Mouse (Mus musculus) MEL (cell line): ENCODE measurements around the gene Maml3. TPM values are rescaled to one million over a fixed set of nuclear protein-coding genes. Genes with fewer than 3 reads are reported as not detected.

Experiments used
- DNase-seq: peaks from one replicate; pipeline ENCODE4 v3.0.0; 2011; ENCODE audit warnings: low read depth, low spot score
- H3K27ac ChIP-seq: 2 replicates; pipeline ENCODE4 v1.5.1; 2012; ENCODE audit warnings: low read depth, mild to moderate bottlenecking, control low read depth, low read length, moderate library complexity; ENCODE audit not compliant: control insufficient read depth
- H3K27me3 ChIP-seq, 2 experiments: fragments of 150-350 bp in 1 of 2; sonication (generic) in 1 of 2; 2 replicates each; pipeline ENCODE4 v1.6.1; 2012; ENCODE audit warnings: low read length in 2 of 2, mild to moderate bottlenecking in 2 of 2, improper control_type of control experiment in 1 of 2, moderate library complexity in 1 of 2; ENCODE audit not compliant: insufficient read depth in 2 of 2, control insufficient read depth in 1 of 2
- H3K36me3 ChIP-seq, 2 experiments: 2 replicates each; pipeline ENCODE4 v1.6.1; 2012 to 2014; ENCODE audit warnings: low read length in 2 of 2, improper control_type of control experiment in 1 of 2, inconsistent platforms in 1 of 2, mild to moderate bottlenecking in 1 of 2; ENCODE audit not compliant: insufficient read depth in 2 of 2, control insufficient read depth in 1 of 2
- H3K4me1 ChIP-seq, 2 experiments: fragments of 150-350 bp in 1 of 2; sonication (generic) in 1 of 2; 2 replicates each; pipeline ENCODE4 v1.6.1; 2012; ENCODE audit warnings: low read length in 2 of 2, improper control_type of control experiment in 1 of 2, mild to moderate bottlenecking in 1 of 2; ENCODE audit not compliant: insufficient read depth in 2 of 2, control insufficient read depth in 1 of 2
- H3K4me3 ChIP-seq, 2 experiments: fragments of 150-350 bp in 1 of 2; sonication (generic) in 1 of 2; 2 replicates each; pipeline ENCODE4 v1.5.1; 2012; ENCODE audit warnings: low read depth in 2 of 2, low read length in 2 of 2, mild to moderate bottlenecking in 2 of 2, moderate library complexity in 2 of 2, control low read depth in 1 of 2, improper control_type of control experiment in 1 of 2; ENCODE audit not compliant: control insufficient read depth in 1 of 2, insufficient read depth in 1 of 2
- H3K79me2 ChIP-seq: 2 replicates; pipeline ENCODE4 v1.6.1; 2012; ENCODE audit warnings: mild to moderate bottlenecking, low read length, moderate library complexity; ENCODE audit not compliant: control insufficient read depth, poor library complexity, insufficient read depth
- H3K9ac ChIP-seq: 2 replicates; pipeline ENCODE4 v1.6.1; 2012; ENCODE audit warnings: low read depth, mild to moderate bottlenecking, control low read depth, low read length, moderate library complexity; ENCODE audit not compliant: control insufficient read depth, poor library complexity, severe bottlenecking
- H3K9me3 ChIP-seq: fragments of 150-350 bp; sonication (generic); replicated peaks from 2 replicates; pipeline ENCODE4 v1.6.1; 2012; ENCODE audit warnings: mild to moderate bottlenecking, low read length, improper control_type of control experiment, moderate library complexity; ENCODE audit not compliant: insufficient read depth
- BHLHE40 ChIP-seq: IDR thresholded peaks from 2 replicates; pipeline ENCODE4 v1.6.1; 2012; ENCODE audit warnings: low read depth, mild to moderate bottlenecking, inconsistent platforms, low read length, improper control_type of control experiment, borderline replicate concordance
- CHD1 ChIP-seq: IDR thresholded peaks from 2 replicates; pipeline ENCODE4 v1.6.1; 2012; ENCODE audit warnings: low read depth, mild to moderate bottlenecking, inconsistent platforms, low read length, improper control_type of control experiment
- CHD2 ChIP-seq: IDR thresholded peaks from 2 replicates; pipeline ENCODE4 v1.6.1; 2011; ENCODE audit warnings: low read length, improper control_type of control experiment
- CTCF ChIP-seq, 3 experiments: IDR thresholded peaks in 2 of 3; conservative IDR thresholded peaks in 1 of 3; 2 replicates each; pipeline ENCODE4 v1.5.1; 2011 to 2012; ENCODE audit warnings: low read length in 3 of 3, low read depth in 2 of 3, mild to moderate bottlenecking in 2 of 3, improper control_type of control experiment in 1 of 3, inconsistent platforms in 1 of 3, mixed read lengths in 1 of 3, moderate library complexity in 1 of 3; ENCODE audit not compliant: control insufficient read depth in 1 of 3, insufficient read depth in 1 of 3, poor library complexity in 1 of 3, severe bottlenecking in 1 of 3
- E2F4 ChIP-seq: IDR thresholded peaks from 2 replicates; pipeline ENCODE4 v1.6.1; 2011; ENCODE audit warnings: low read depth, low read length, improper control_type of control experiment, borderline replicate concordance
- ELF1 ChIP-seq: IDR thresholded peaks from 2 replicates; pipeline ENCODE4 v1.6.1; 2014; ENCODE audit warnings: low read depth, mild to moderate bottlenecking, inconsistent platforms, low read length, improper control_type of control experiment, moderate library complexity
- EP300 ChIP-seq, 2 experiments: IDR thresholded peaks; 2 replicates each; pipeline ENCODE4 v1.6.1; 2011; ENCODE audit warnings: improper control_type of control experiment in 2 of 2, low read length in 2 of 2, low read depth in 1 of 2, mild to moderate bottlenecking in 1 of 2
- ETS1 ChIP-seq: IDR thresholded peaks from 2 replicates; pipeline ENCODE4 v1.6.1; 2012; ENCODE audit warnings: low read depth, mild to moderate bottlenecking, inconsistent platforms, low read length, improper control_type of control experiment, moderate library complexity
- GABPA ChIP-seq: IDR thresholded peaks from 2 replicates; pipeline ENCODE4 v1.6.1; 2012; ENCODE audit warnings: low read depth, mild to moderate bottlenecking, inconsistent platforms, low read length, improper control_type of control experiment, moderate library complexity
- GATA1 ChIP-seq: IDR thresholded peaks from 2 replicates; pipeline ENCODE4 v1.6.1; 2011; ENCODE audit warnings: low read depth, low read length, improper control_type of control experiment
- KAT2A ChIP-seq: conservative IDR thresholded peaks from 2 replicates; pipeline ENCODE4 v1.6.1; 2012; ENCODE audit warnings: low read depth, low read length, improper control_type of control experiment, inconsistent platforms
- MAFK ChIP-seq: IDR thresholded peaks from 2 replicates; pipeline ENCODE4 v1.6.1; 2011; ENCODE audit warnings: low read depth, mild to moderate bottlenecking, low read length, improper control_type of control experiment, borderline replicate concordance
- MAX ChIP-seq: IDR thresholded peaks from 2 replicates; pipeline ENCODE4 v1.6.1; 2011; ENCODE audit warnings: low read length, improper control_type of control experiment
- MAZ ChIP-seq: IDR thresholded peaks from 2 replicates; pipeline ENCODE4 v1.6.1; 2012; ENCODE audit warnings: low read depth, mild to moderate bottlenecking, inconsistent platforms, low read length, improper control_type of control experiment
- MEF2A ChIP-seq: IDR thresholded peaks from 2 replicates; pipeline ENCODE4 v1.6.1; 2014; ENCODE audit warnings: low read depth, mild to moderate bottlenecking, inconsistent platforms, low read length, improper control_type of control experiment; ENCODE audit not compliant: poor library complexity, insufficient replicate concordance, severe bottlenecking; ENCODE audit errors: extremely low read depth
- MYC ChIP-seq: IDR thresholded peaks from 2 replicates; pipeline ENCODE4 v1.6.1; 2011; ENCODE audit warnings: low read depth, mild to moderate bottlenecking, low read length, improper control_type of control experiment, moderate library complexity
- NELFE ChIP-seq: IDR thresholded peaks from 2 replicates; pipeline ENCODE4 v1.6.1; 2011; ENCODE audit warnings: low read depth, low read length, improper control_type of control experiment
- NRF1 ChIP-seq: IDR thresholded peaks from 2 replicates; pipeline ENCODE4 v1.6.1; 2014; ENCODE audit warnings: low read depth, mild to moderate bottlenecking, inconsistent platforms, low read length, improper control_type of control experiment, moderate library complexity; ENCODE audit not compliant: poor library complexity, insufficient read depth, severe bottlenecking
- POLR2A ChIP-seq, 2 experiments: IDR thresholded peaks; 2 replicates each; pipeline ENCODE4 v1.6.1; 2011 to 2012; ENCODE audit warnings: low read length in 2 of 2, mild to moderate bottlenecking in 2 of 2, control low read depth in 1 of 2, improper control_type of control experiment in 1 of 2, low read depth in 1 of 2, moderate library complexity in 1 of 2; ENCODE audit not compliant: control insufficient read depth in 1 of 2, insufficient read depth in 1 of 2, poor library complexity in 1 of 2
- POLR2AphosphoS2 ChIP-seq: IDR thresholded peaks from 2 replicates; pipeline ENCODE4 v1.6.1; 2011; ENCODE audit warnings: low read length, improper control_type of control experiment
- POLR2AphosphoS5 ChIP-seq: IDR thresholded peaks from 2 replicates; pipeline ENCODE4 v1.6.1; 2012; ENCODE audit warnings: low read depth, borderline replicate concordance, mild to moderate bottlenecking, inconsistent platforms, low read length, moderate library complexity, mixed read lengths
- RAD21 ChIP-seq: IDR thresholded peaks from 2 replicates; pipeline ENCODE4 v1.6.1; 2011; ENCODE audit warnings: mild to moderate bottlenecking, low read depth, low read length, improper control_type of control experiment
- RCOR1 ChIP-seq: IDR thresholded peaks from 2 replicates; pipeline ENCODE4 v1.6.1; 2012; ENCODE audit warnings: low read depth, mild to moderate bottlenecking, inconsistent platforms, low read length, improper control_type of control experiment
- SIN3A ChIP-seq: IDR thresholded peaks from 2 replicates; pipeline ENCODE4 v1.6.1; 2012; ENCODE audit warnings: low read length, improper control_type of control experiment, inconsistent platforms
- SMC3 ChIP-seq: IDR thresholded peaks from 2 replicates; pipeline ENCODE4 v1.6.1; 2011; ENCODE audit warnings: low read depth, low read length, improper control_type of control experiment
- TAL1 ChIP-seq: IDR thresholded peaks from 2 replicates; pipeline ENCODE4 v1.6.1; 2012; ENCODE audit warnings: mild to moderate bottlenecking, inconsistent platforms, low read length, moderate library complexity, mixed read lengths
- TBP ChIP-seq: IDR thresholded peaks from 2 replicates; pipeline ENCODE4 v1.8.0; 2011; ENCODE audit warnings: low read depth, low read length, improper control_type of control experiment
- TCF12 ChIP-seq: IDR thresholded peaks from 2 replicates; pipeline ENCODE4 v1.6.1; 2014; ENCODE audit warnings: low read depth, mild to moderate bottlenecking, inconsistent platforms, low read length, improper control_type of control experiment, moderate library complexity
- UBTF ChIP-seq: IDR thresholded peaks from 2 replicates; pipeline ENCODE4 v1.6.1; 2012; ENCODE audit warnings: low read depth, mild to moderate bottlenecking, inconsistent platforms, low read length, improper control_type of control experiment, moderate library complexity, borderline replicate concordance; ENCODE audit not compliant: insufficient read depth
- USF1 ChIP-seq: IDR thresholded peaks from 2 replicates; pipeline ENCODE4 v1.6.1; 2014; ENCODE audit warnings: low read depth, mild to moderate bottlenecking, inconsistent platforms, low read length, improper control_type of control experiment, moderate library complexity
- USF2 ChIP-seq, 2 experiments: IDR thresholded peaks; 2 replicates each; pipeline ENCODE4 v1.6.1; 2011 to 2012; ENCODE audit warnings: improper control_type of control experiment in 2 of 2, low read length in 2 of 2, borderline replicate concordance in 1 of 2, inconsistent platforms in 1 of 2, low read depth in 1 of 2, mild to moderate bottlenecking in 1 of 2; ENCODE audit not compliant: insufficient read depth in 1 of 2
- ZC3H11A ChIP-seq: IDR thresholded peaks from 2 replicates; pipeline ENCODE4 v1.6.1; 2012; ENCODE audit warnings: low read depth, mild to moderate bottlenecking, inconsistent platforms, low read length, improper control_type of control experiment
- ZKSCAN1 ChIP-seq: IDR thresholded peaks from 2 replicates; pipeline ENCODE4 v1.6.1; 2012; ENCODE audit warnings: low read depth, mild to moderate bottlenecking, inconsistent platforms, low read length, improper control_type of control experiment, moderate library complexity
- ZMIZ1 ChIP-seq: IDR thresholded peaks from 2 replicates; pipeline ENCODE4 v1.6.1; 2012; ENCODE audit warnings: low read depth, mild to moderate bottlenecking, inconsistent platforms, low read length, improper control_type of control experiment, moderate library complexity
- ZNF384 ChIP-seq: IDR thresholded peaks from 2 replicates; pipeline ENCODE4 v1.6.1; 2012; ENCODE audit warnings: low read depth, mild to moderate bottlenecking, inconsistent platforms, low read length, improper control_type of control experiment
- polyA plus RNA-seq, 2 experiments: library from polyadenylated mRNA; stranded (reverse) in 1 of 2; unstranded in 1 of 2; fragments of >175 nt in 1 of 2; fragments of >200 nt in 1 of 2; gene quantifications; 2 replicates each; pipeline versions ENCODE4 v1.2.1 to v1.2.4; 2012; ENCODE audit warnings: low replicate concordance in 2 of 2, low read depth in 1 of 2; ENCODE audit not compliant: insufficient read length in 2 of 2, insufficient read depth in 1 of 2, missing spikeins in 1 of 2
- total RNA-seq: library from RNA; depleted of rRNA; stranded (reverse); fragments of 300-350 nt; gene quantifications from 2 replicates; pipeline ENCODE4 v1.2.3, GENCODE M21; 2012

Maml3 gene
- total and polyA plus RNA-seq, 3 experiments, result 2.0 to 4.1 TPM; not detected in 1

GRCm38 (mm10) chr3:51739049-51739834 is 365.6 kb downstream of the Maml3 start:
- H3K4me1 ChIP-seq, result peaks cover 34 to 56% of the 10 kb centered on the region in 2 experiments
- DNase-seq, result peak; percentile 95
- H3K9ac ChIP-seq, result peak overlapping the region; percentile 53
- peaks cover 0 to 40% of the 10 kb centered on the region in 2 experiments; a peak in 2 of 4 replicates for H3K36me3 ChIP-seq
- no peaks in the 10 kb centered on the region for H3K79me2 ChIP-seq
- peak overlapping the region; percentile 78 for H3K27ac ChIP-seq
- H3K4me3 ChIP-seq, result peak overlapping the region; percentile 24 to 30
- no peaks in the 10 kb centered on the region for H3K9me3 ChIP-seq
- H3K27me3 ChIP-seq, result no peaks in the 10 kb centered on the region
- TF ChIP-seq MYC (peak; percentile 63; the same call in 1 of the 2 replicates), CHD2 (no peak), TBP (no peak), MAFK (no peak), TAL1 (peak; percentile 68), E2F4 (no peak), POLR2AphosphoS2 (no peak), CTCF (IDR thresholded peaks at IDR 0.05 in 2 of 3, conservative IDR thresholded peaks at IDR 0.05 in 1 of 3; ENCODE audit: control insufficient read depth in 1 of 3, insufficient read depth in 1 of 3, low read depth in 2 of 3, low read length in 3 of 3, poor library complexity in 1 of 3, severe bottlenecking in 1 of 3) (peak; percentile 24 to 54 (median 28)), TCF12 (peak; percentile 93), RCOR1 (peak; percentile 90), USF1 (no peak), RAD21 (peak; percentile 31), BHLHE40 (0 out of 2 replicates have a peak, but pooled peaks have one; percentile 24), MAX (no peak), KAT2A (no peak), MAZ (peak; percentile 53; the same call in 1 of the 2 replicates), ZC3H11A (no peak), USF2 (IDR thresholded peaks at IDR 0.05; ENCODE audit: borderline replicate concordance in 1 of 2, insufficient read depth in 1 of 2, low read depth in 1 of 2, low read length in 2 of 2) (no peak), EP300 (IDR thresholded peaks at IDR 0.05; ENCODE audit: low read depth in 1 of 2, low read length in 2 of 2) (peak; percentile 91 to 94), NRF1 (no peak), GABPA (no peak), ETS1 (peak; percentile 79), SIN3A (peak; percentile 47; the same call in 1 of the 2 replicates), UBTF (no peak), POLR2AphosphoS5 (no peak), SMC3 (peak; percentile 24; the same call in 1 of the 2 replicates), MEF2A (no peak), ZMIZ1 (no peak), ZKSCAN1 (no peak), ELF1 (peak; percentile 51; the same call in 1 of the 2 replicates), GATA1 (peak; percentile 92), POLR2A (IDR thresholded peaks at IDR 0.05; ENCODE audit: control insufficient read depth in 1 of 2, insufficient read depth in 1 of 2, low read depth in 1 of 2, low read length in 2 of 2, poor library complexity in 1 of 2) (peak in 1 of 2 experiments; percentile 40; a peak in 1 of 4 replicates), ZNF384 (no peak; the same call in 1 of the 2 replicates), CHD1 (no peak), NELFE (no peak)
